Mouse (Mus musculus) liver, postnatal 0 days (tissue): ENCODE measurements at regions not wholly inside any gene's neighbourhood (a gene's known extent, or its start where the extent isn't known, plus 50 kb on each side); places are given as distances from the start of the nearest gene placed in this dataset.

Source experiments
- CTCF ChIP-seq: sonication (generic); IDR thresholded peaks from 2 replicates; pipeline ENCODE4 v1.5.1; 2016; ENCODE audit warnings: antibody characterized with exemption, low read depth
- EP300 ChIP-seq: IDR thresholded peaks from 2 replicates; pipeline ENCODE4 v1.6.1; 2016; ENCODE audit warnings: antibody characterized with exemption, low read depth, mild to moderate bottlenecking

GRCm38 (mm10) chr14:14492041-14492440 is 90.9 kb downstream of the Olfr721-ps1 start:
- TF ChIP-seq CTCF: no peak
- no peak for TF ChIP-seq EP300
